Mouse (Mus musculus) thymus, adult 2 months (tissue): ENCODE measurements around the gene Gm12184. TPM values are rescaled to one million over a fixed set of nuclear protein-coding genes. Genes with fewer than 3 reads are reported as not detected.
A peak's percentile ranks its signal among the peaks of the same experiment; 100 is the strongest.
"Not testable (repeated sequence)": the region's sequence is repeated elsewhere in the genome, so short reads cannot be mapped to it uniquely, and the experiment has no call there.

Source experiments
- DNase-seq: peaks from one replicate; pipeline ENCODE4 v3.0.0; 2021
- H3K27ac ChIP-seq: fragments of 200-500 bp; 2 replicates; pipeline ENCODE4 v1.5.1; 2012; ENCODE audit warnings: low read length, control low read depth; ENCODE audit not compliant: control insufficient read depth, insufficient read depth
- H3K27me3 ChIP-seq: fragments of 200-500 bp; 2 replicates; pipeline ENCODE4 v1.6.1; 2012; ENCODE audit warnings: mild to moderate bottlenecking, low read length, moderate library complexity, mixed read lengths; ENCODE audit not compliant: control insufficient read depth, insufficient read depth
- H3K36me3 ChIP-seq: fragments of 200-500 bp; 2 replicates; pipeline ENCODE4 v1.6.1; 2012; ENCODE audit warnings: mild to moderate bottlenecking, low read length, moderate library complexity; ENCODE audit not compliant: control insufficient read depth, insufficient read depth
- H3K4me1 ChIP-seq: fragments of 200-500 bp; replicated peaks from 2 replicates; pipeline ENCODE4 v1.6.1; 2012; ENCODE audit warnings: low read length; ENCODE audit not compliant: control insufficient read depth, insufficient read depth
- H3K4me3 ChIP-seq: fragments of 200-500 bp; 2 replicates; pipeline ENCODE4 v1.5.1; 2012; ENCODE audit warnings: mild to moderate bottlenecking, low read length, control low read depth, moderate library complexity; ENCODE audit not compliant: control insufficient read depth, insufficient read depth
- CTCF ChIP-seq: fragments of 200-500 bp; IDR thresholded peaks from 2 replicates; pipeline ENCODE4 v1.5.1; 2012; ENCODE audit warnings: mild to moderate bottlenecking, control low read depth, low read length, moderate library complexity, borderline replicate concordance; ENCODE audit not compliant: control insufficient read depth, poor library complexity, insufficient read depth; ENCODE audit errors: extremely low read depth
- POLR2A ChIP-seq: fragments of 200-500 bp; IDR thresholded peaks from 2 replicates; pipeline ENCODE4 v1.6.1; 2012; ENCODE audit warnings: mild to moderate bottlenecking, low read length, control low read depth, moderate library complexity; ENCODE audit not compliant: control insufficient read depth, poor library complexity, insufficient read depth; ENCODE audit errors: extremely low read depth
- WGBS: fragments of 180-500 bp; shearing (Covaris S2); methylation state at CpG from one replicate; pipeline ENCODE4 v1.1.7; 2018; 5-methylcytosine and 5-hydroxymethylcytosine counted together
- polyA plus RNA-seq: library from polyadenylated mRNA; depleted of rRNA; stranded (reverse); fragments of >200 nt; gene quantifications from 2 replicates; pipeline ENCODE4 v1.2.3, GENCODE M21; 2012

The Gm12184 gene
- polyA plus RNA-seq, 1 experiment, result 8.1 TPM

- Histone ChIP-seq H3K4me1 (0 out of 2 replicates have a peak, but pooled peaks cover 3% of the 10 kb centered on the region), H3K27ac (no peak overlapping the region), H3K36me3 (no peaks in the 10 kb centered on the region), H3K27me3 (no peaks in the 10 kb centered on the region), H3K4me3 (no peak overlapping the region)
- 96% methylated on average over 7 of the region's 7 CpGs for WGBS
- TF ChIP-seq POLR2A (no peak), CTCF (no peak)
- DNase-seq, result peak; percentile 44
Observed at GRCm38 (mm10) chr11:48795221-48795620, 31.2 kb downstream of the Gm12184 start.

- no peak overlapping the region for H3K4me3 ChIP-seq
- no peak for DNase-seq
- no peaks in the 10 kb centered on the region for H3K36me3 ChIP-seq
- no peaks in the 10 kb centered on the region for H3K27me3 ChIP-seq
- no peak overlapping the region for H3K27ac ChIP-seq
- 0 out of 2 replicates have a peak, but pooled peaks cover 3% of the 10 kb centered on the region for H3K4me1 ChIP-seq
- 100% methylated on average over 3 of the region's 3 CpGs for whole genome bisulfite sequencing
- no peak for TF ChIP-seq POLR2A
- TF ChIP-seq CTCF, result no peak
Observed at GRCm38 (mm10) chr11:48793184-48793583, 33.3 kb downstream of the Gm12184 start.

- H3K27ac ChIP-seq, H3K27me3 ChIP-seq, DNase-seq, H3K4me1 ChIP-seq, H3K36me3 ChIP-seq, H3K4me3 ChIP-seq: not testable (repeated sequence)
- 92% methylated on average over 9 of the region's 9 CpGs for WGBS
Observed at GRCm38 (mm10) chr11:48791894-48792293, 34.6 kb downstream of the Gm12184 start.

- no peak overlapping the region for H3K4me3 ChIP-seq
- no peak for TF ChIP-seq POLR2A
- TF ChIP-seq CTCF, result no peak
- H3K36me3 ChIP-seq, result no peaks in the 10 kb centered on the region
- H3K27me3 ChIP-seq, result no peaks in the 10 kb centered on the region
- no peak for DNase-seq
- H3K4me1 ChIP-seq, result peaks cover 3% of the 10 kb centered on the region; the same call in 1 of the 2 replicates
- no peak overlapping the region for H3K27ac ChIP-seq
- WGBS, result 85% methylated on average over 8 of the region's 8 CpGs
Observed at GRCm38 (mm10) chr11:48790946-48791345, 35.5 kb downstream of the Gm12184 start.

- Histone ChIP-seq H3K4me1 (peaks cover 3% of the 10 kb centered on the region; the same call in 1 of the 2 replicates), H3K27me3 (no peaks in the 10 kb centered on the region), H3K4me3 (no peak overlapping the region), H3K27ac (no peak overlapping the region), H3K36me3 (no peaks in the 10 kb centered on the region)
- peak; percentile 74; the same call in 1 of the 2 replicates for TF ChIP-seq CTCF
- no peak for TF ChIP-seq POLR2A
- peak; percentile 83 for DNase-seq
- WGBS, result 29% methylated on average over 20 of the region's 20 CpGs
Observed at GRCm38 (mm10) chr11:48789973-48790823, 36.3 kb downstream of the Gm12184 start.

- WGBS, result 94% methylated on average over 5 of the region's 5 CpGs
- H3K27ac ChIP-seq, result no peak overlapping the region
- H3K27me3 ChIP-seq, result no peaks in the 10 kb centered on the region
- H3K36me3 ChIP-seq, result no peaks in the 10 kb centered on the region
- no peak overlapping the region for H3K4me3 ChIP-seq
- TF ChIP-seq POLR2A, result no peak
- TF ChIP-seq CTCF, result no peak
- H3K4me1 ChIP-seq, result peaks cover 3% of the 10 kb centered on the region; the same call in 1 of the 2 replicates
- DNase-seq, result no peak
Observed at GRCm38 (mm10) chr11:48789215-48789614, 37.2 kb downstream of the Gm12184 start.
